Mouse (Mus musculus) hindbrain, embryonic 16.5 days (tissue): ENCODE measurements around the gene Txndc16. TPM values are rescaled to one million over a fixed set of nuclear protein-coding genes. Genes with fewer than 3 reads are reported as not detected.

Source experiments
- ATAC-seq: fragments of 200-750 bp; cut with Nextera tagmentation; 2 replicates; pipeline ENCODE4 v1.8.0; 2017; ENCODE audit warnings: moderate TSS enrichment, moderate library complexity
- H3K27ac ChIP-seq: fragments of 300-500 bp; sonication (generic); 2 replicates; pipeline ENCODE4 v1.5.1; 2014; ENCODE audit warnings: low read depth, mild to moderate bottlenecking, control low read depth, low read length, moderate library complexity
- H3K27me3 ChIP-seq: fragments of 300-500 bp; sonication (generic); replicated peaks from 2 replicates; pipeline ENCODE4 v1.6.1; 2014; ENCODE audit warnings: low read length; ENCODE audit not compliant: control insufficient read depth, insufficient read depth
- H3K36me3 ChIP-seq: fragments of 300-500 bp; sonication (generic); 2 replicates; pipeline ENCODE4 v1.6.1; 2014; ENCODE audit warnings: mild to moderate bottlenecking, low read length, moderate library complexity, mixed read lengths; ENCODE audit not compliant: control insufficient read depth, insufficient read depth
- H3K4me1 ChIP-seq: fragments of 300-500 bp; sonication (generic); 2 replicates; pipeline ENCODE4 v1.6.1; 2014; ENCODE audit warnings: low read depth, low read length; ENCODE audit not compliant: control insufficient read depth, insufficient read depth
- H3K4me2 ChIP-seq: fragments of 300-500 bp; sonication (generic); 2 replicates; pipeline ENCODE4 v1.6.1; 2014; ENCODE audit warnings: mild to moderate bottlenecking, low read length, control low read depth, moderate library complexity
- H3K4me3 ChIP-seq: fragments of 300-500 bp; sonication (generic); 2 replicates; pipeline ENCODE4 v1.5.1; 2014; ENCODE audit warnings: mild to moderate bottlenecking, low read length, control low read depth, moderate library complexity
- H3K9ac ChIP-seq: fragments of 300-500 bp; sonication (generic); 2 replicates; pipeline ENCODE4 v1.6.1; 2014; ENCODE audit warnings: low read depth, mild to moderate bottlenecking, control low read depth, low read length, moderate library complexity
- H3K9me3 ChIP-seq: fragments of 300-500 bp; sonication (generic); 2 replicates; pipeline ENCODE4 v1.6.1; 2014; ENCODE audit warnings: mild to moderate bottlenecking, low read length, moderate library complexity; ENCODE audit not compliant: control insufficient read depth
- WGBS: fragments of 180-500 bp; shearing (Covaris S2); extraction: QIAGEN DNeasy Blood & Tissue Kit; methylation state at CpG from one replicate; pipeline ENCODE4 v1.1.7; 2014; 5-methylcytosine and 5-hydroxymethylcytosine counted together
- polyA plus RNA-seq: library from polyadenylated mRNA; unstranded; fragments of >200 nt; fragmentation: Nextera tagmentation; extraction: Ambion mirVana; gene quantifications from 2 replicates; pipeline ENCODE4 v1.2.1, GENCODE M21; 2015

The Txndc16 gene
- polyA plus RNA-seq, 1 experiment from 2014 or later: 37.1 TPM

GRCm38 (mm10) chr14:45102201-45102600, 117.9 kb downstream of the Txndc16 start:
- no peak overlapping the region for H3K27ac ChIP-seq
- H3K4me2 ChIP-seq: no peak overlapping the region
- no peak overlapping the region for H3K9ac ChIP-seq
- H3K9me3 ChIP-seq: no peaks in the 10 kb centered on the region
- no peaks in the 10 kb centered on the region for H3K27me3 ChIP-seq
- H3K36me3 ChIP-seq: no peaks in the 10 kb centered on the region
- WGBS: 92% methylated on average over 8 of the region's 8 CpGs
- ATAC-seq: no peak
- no peak overlapping the region for H3K4me3 ChIP-seq
- no peaks in the 10 kb centered on the region for H3K4me1 ChIP-seq

GRCm38 (mm10) chr14:45092327-45092726, 127.8 kb downstream of the Txndc16 start:
- no peak overlapping the region for H3K27ac ChIP-seq
- no peaks in the 10 kb centered on the region for H3K9me3 ChIP-seq
- H3K27me3 ChIP-seq: no peaks in the 10 kb centered on the region
- H3K4me2 ChIP-seq: no peak overlapping the region
- H3K4me3 ChIP-seq: no peak overlapping the region
- H3K36me3 ChIP-seq: no peaks in the 10 kb centered on the region
- 93% methylated on average over 3 of the region's 3 CpGs for WGBS
- no peak overlapping the region for H3K9ac ChIP-seq
- no peak for ATAC-seq
- no peaks in the 10 kb centered on the region for H3K4me1 ChIP-seq

- Histone ChIP-seq H3K9me3 (no peaks in the 10 kb centered on the region), H3K27ac (no peak overlapping the region), H3K4me1 (no peaks in the 10 kb centered on the region), H3K9ac (no peak overlapping the region), H3K27me3 (no peaks in the 10 kb centered on the region), H3K4me2 (no peak overlapping the region), H3K4me3 (no peak overlapping the region), H3K36me3 (no peaks in the 10 kb centered on the region)
- no peak for ATAC-seq
- WGBS: 88% methylated on average over 4 of the region's 4 CpGs
Measured at GRCm38 (mm10) chr14:45090011-45090410, 130.1 kb downstream of the Txndc16 start.

DNA sequence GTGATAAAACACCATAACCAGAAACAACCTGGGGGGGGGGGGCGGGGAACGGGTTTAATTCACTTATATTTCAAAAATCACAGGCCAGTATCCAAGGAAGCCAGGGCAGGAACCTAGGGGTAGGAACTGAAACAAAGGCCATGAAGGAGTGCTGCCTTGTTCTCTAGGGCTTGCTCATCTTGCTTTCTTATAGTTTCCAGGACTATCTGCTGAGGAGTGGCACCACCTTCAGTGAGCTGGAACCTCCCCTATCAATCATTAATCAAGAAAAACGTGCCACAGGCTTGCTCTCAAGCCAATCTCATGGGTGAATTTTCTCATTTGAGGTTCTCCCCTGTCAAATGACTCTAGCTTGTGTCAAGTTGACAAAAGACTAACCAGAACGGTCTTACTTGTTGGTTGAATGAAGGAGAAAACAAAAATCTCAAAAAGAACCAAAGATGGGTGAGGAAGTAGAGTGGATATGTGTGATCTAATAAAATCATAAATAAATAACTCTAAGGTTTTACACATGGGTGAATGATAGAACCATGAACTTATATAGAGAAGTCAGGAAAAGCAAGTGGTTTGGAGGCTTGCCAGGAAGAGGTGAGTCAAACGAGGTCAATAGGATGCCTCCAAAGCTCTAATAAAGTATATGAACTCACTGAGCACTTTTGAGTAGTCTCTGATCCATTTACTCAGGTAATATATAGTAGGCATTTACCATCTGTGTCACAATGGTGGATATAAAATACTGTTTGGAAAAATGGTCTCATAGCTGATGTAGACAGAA, 134.3 kb downstream of the Txndc16 start:
- no peak for ATAC-seq
- Histone ChIP-seq H3K4me1 (no peaks in the 10 kb centered on the region), H3K9ac (no peak overlapping the region), H3K4me3 (no peak overlapping the region), H3K27me3 (no peaks in the 10 kb centered on the region), H3K9me3 (no peaks in the 10 kb centered on the region), H3K36me3 (no peaks in the 10 kb centered on the region), H3K4me2 (no peak overlapping the region), H3K27ac (no peak overlapping the region)
- WGBS: 85% methylated on average over 5 of the region's 5 CpGs

DNA sequence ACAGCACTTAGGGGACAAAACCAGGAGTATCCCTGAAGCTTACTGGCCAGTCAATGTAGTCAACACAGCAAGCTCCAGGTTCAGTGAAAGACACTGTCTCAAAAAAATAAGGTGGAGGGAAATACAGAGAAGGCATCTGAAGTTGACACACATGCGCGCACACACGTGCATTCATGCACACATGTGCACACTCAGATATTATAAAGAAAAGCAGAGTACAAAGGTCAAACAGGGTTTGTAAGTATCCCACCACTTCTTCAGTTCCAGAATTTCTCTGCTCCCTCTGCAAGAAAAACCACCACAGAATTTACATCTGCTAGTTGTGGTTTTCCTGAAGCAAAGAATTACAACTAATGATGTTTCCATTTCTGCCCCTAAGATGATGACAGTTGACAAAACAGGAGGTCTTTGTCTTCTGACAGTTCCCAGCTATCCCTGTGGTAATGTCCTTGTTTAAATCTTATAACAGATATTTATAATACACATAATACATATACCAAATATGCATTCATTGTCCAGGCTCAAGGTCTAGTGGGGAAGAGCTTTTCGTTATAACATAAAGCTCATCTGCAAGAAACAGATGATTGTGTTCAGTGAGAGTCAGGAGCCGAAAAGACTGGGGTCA, 135.4 kb downstream of the Txndc16 start:
- H3K36me3 ChIP-seq: no peaks in the 10 kb centered on the region

GRCm38 (mm10) chr14:45083540-45083939, 136.6 kb downstream of the Txndc16 start:
- H3K4me2 ChIP-seq: no peak overlapping the region
- 57% methylated on average over 4 of the region's 4 CpGs for WGBS
- no peaks in the 10 kb centered on the region for H3K4me1 ChIP-seq
- H3K27ac ChIP-seq: no peak overlapping the region
- H3K9me3 ChIP-seq: no peaks in the 10 kb centered on the region
- H3K36me3 ChIP-seq: no peaks in the 10 kb centered on the region
- H3K9ac ChIP-seq: no peak overlapping the region
- H3K27me3 ChIP-seq: no peaks in the 10 kb centered on the region
- ATAC-seq: peak; percentile 37; the same call in 1 of the 2 replicates
- H3K4me3 ChIP-seq: no peak overlapping the region

More for the DNA sequence above, 135.4 kb downstream of the Txndc16 start:
- H3K4me3 ChIP-seq: no peak overlapping the region
- H3K4me1 ChIP-seq: no peaks in the 10 kb centered on the region
- WGBS: 93% methylated on average over 5 of the region's 5 CpGs
- no peaks in the 10 kb centered on the region for H3K9me3 ChIP-seq
- no peak overlapping the region for H3K4me2 ChIP-seq
- H3K27ac ChIP-seq: no peak overlapping the region
- H3K9ac ChIP-seq: no peak overlapping the region
- H3K27me3 ChIP-seq: no peaks in the 10 kb centered on the region
- ATAC-seq: no peak

Other genes with a start within 250 kb of the Txndc16 start
- 1.3 and 1.4 TPM in 2 replicates for gene Ptger2, start 232.1 kb downstream of the Txndc16 start, polyA plus RNA-seq
- 11.2 and 12.4 TPM in 2 replicates for gene Gpr137c, start 611 bp downstream of the Txndc16 start, polyA plus RNA-seq
- 21.5 and 24.8 TPM in 2 replicates for gene Ero1l, start 98.4 kb upstream of the Txndc16 start, polyA plus RNA-seq
- gene Psmc6, start 109.5 kb upstream of the Txndc16 start, polyA plus RNA-seq: 143 and 148 TPM in 2 replicates
- gene Styx, start 130.8 kb upstream of the Txndc16 start, polyA plus RNA-seq: 50.6 and 64.1 TPM in 2 replicates
- gene Gnpnat1, start 184.6 kb upstream of the Txndc16 start, polyA plus RNA-seq: 28.5 and 30.4 TPM in 2 replicates